8 mouse cellular contexts compared by ENCODE assay signal in genomic region chr4:131916425-131916824, GRCm38 (mm10). TPM values are rescaled to one million over a fixed set of nuclear protein-coding genes. Genes with fewer than 3 reads are reported as not detected.
DNase-seq lines count a peak whose midpoint lies in the region; ATAC-seq and TF ChIP-seq lines count a peak whose summit lies in the region.

No protein-coding gene starts in this region.

- no peaks in the 10 kb centered on the region for H3K9me3 ChIP-seq in embryonic facial prominence, embryonic 11.5 days (replicated peaks; ENCODE audit: control insufficient read depth, low read length)
- no peaks in the 10 kb centered on the region for H3K9me3 ChIP-seq in heart, embryonic 10.5 days
- no peaks in the 10 kb centered on the region for H3K9me3 ChIP-seq in liver, postnatal 0 days (ENCODE audit: low read length)

- peak; percentile 97 for TF ChIP-seq CTCF in liver, postnatal 0 days (IDR thresholded peaks at IDR 0.05; ENCODE audit: low read depth)

- 4% methylated on average over 15 of the region's 15 CpGs for WGBS in embryonic facial prominence, embryonic 11.5 days
- 5% methylated on average over 15 of the region's 15 CpGs for WGBS in heart, embryonic 10.5 days
- WGBS in liver, postnatal 0 days (ENCODE audit: insufficient replicate concordance), result 6% methylated on average over 15 of the region's 15 CpGs

- no peak for ATAC-seq in embryonic facial prominence, embryonic 11.5 days (replicated peaks; ENCODE audit: insufficient number of reproducible peaks, low FRiP score, low TSS enrichment, low read depth)
- ATAC-seq in liver, postnatal 0 days, result peak; percentile 70

- H3K9ac ChIP-seq in embryonic facial prominence, embryonic 11.5 days (replicated peaks; ENCODE audit: low read length), result no peak overlapping the region
- no peak overlapping the region for H3K9ac ChIP-seq in liver, postnatal 0 days (replicated peaks)

- peak overlapping the region; percentile 5; the same call in 1 of the 2 replicates for H3K4me2 ChIP-seq in embryonic facial prominence, embryonic 11.5 days (ENCODE audit: low read depth, low read length)
- no peak overlapping the region for H3K4me2 ChIP-seq in liver, postnatal 0 days (ENCODE audit: low read depth, low read length)

- no peak for TF ChIP-seq EP300 in liver, postnatal 0 days (IDR thresholded peaks at IDR 0.05; ENCODE audit: low read depth)

- H3K27ac ChIP-seq in embryonic facial prominence, embryonic 11.5 days (replicated peaks; ENCODE audit: low read depth, low read length), result no peak overlapping the region
- peak overlapping the region; percentile 78; the same call in 1 of the 2 replicates for H3K27ac ChIP-seq in heart, embryonic 10.5 days
- H3K27ac ChIP-seq in liver, postnatal 0 days (ENCODE audit: low read depth), result no peak overlapping the region

- peaks cover 23% of the 10 kb centered on the region for H3K27me3 ChIP-seq in embryonic facial prominence, embryonic 11.5 days (ENCODE audit: control insufficient read depth, insufficient read depth, low read length)
- peaks cover 72% of the 10 kb centered on the region for H3K27me3 ChIP-seq in heart, embryonic 10.5 days (ENCODE audit: insufficient read depth, poor library complexity, severe bottlenecking)
- H3K27me3 ChIP-seq in liver, postnatal 0 days (ENCODE audit: insufficient read depth, low read length), result peaks cover 79% of the 10 kb centered on the region

- H3K36me3 ChIP-seq in embryonic facial prominence, embryonic 11.5 days (replicated peaks; ENCODE audit: control insufficient read depth, insufficient read depth, low read depth, low read length), result no peaks in the 10 kb centered on the region
- H3K36me3 ChIP-seq in heart, embryonic 10.5 days, result no peaks in the 10 kb centered on the region; the same call in 1 of the 2 replicates
- no peaks in the 10 kb centered on the region for H3K36me3 ChIP-seq in liver, postnatal 0 days (replicated peaks; ENCODE audit: insufficient read depth, low read length)

- H3K4me3 ChIP-seq in embryonic facial prominence, embryonic 11.5 days (ENCODE audit: low read depth, low read length), result no peak overlapping the region
- peak overlapping the region; percentile 51; the same call in 1 of the 2 replicates for H3K4me3 ChIP-seq in heart, embryonic 10.5 days
- H3K4me3 ChIP-seq in liver, postnatal 0 days (ENCODE audit: low read depth, low read length), result no peak overlapping the region

- peak; percentile 81 for DNase-seq in CD4-positive, CD25-positive, alpha-beta regulatory T cell, adult 2 months (ENCODE audit: low read depth, low spot score)
- peak; percentile 86 for DNase-seq in adrenal gland, adult 2 months
- peak; percentile 79 for DNase-seq in embryonic facial prominence, embryonic 11.5 days (ENCODE audit: low spot score)
- peak; percentile 92 for DNase-seq in heart, embryonic 10.5 days (ENCODE audit: low spot score)
- peak; percentile 28 to 73 for DNase-seq in layer of hippocampus, adult 18-20 months (ENCODE audit: low spot score in 2 of 2)
- DNase-seq in liver, postnatal 0 days, result peak; percentile 90
- DNase-seq in retina, postnatal 1 day, result peak; percentile 84
- DNase-seq in urinary bladder, postnatal 14 days (ENCODE audit: low spot score), result peak; percentile 84

- H3K4me1 ChIP-seq in embryonic facial prominence, embryonic 11.5 days (ENCODE audit: control insufficient read depth, insufficient read depth, low read length), result peaks cover 37% of the 10 kb centered on the region
- peaks cover 74% of the 10 kb centered on the region for H3K4me1 ChIP-seq in heart, embryonic 10.5 days
- peaks cover 28% of the 10 kb centered on the region for H3K4me1 ChIP-seq in liver, postnatal 0 days (ENCODE audit: insufficient read depth)

RNA-seq across cellular contexts. Expression of gene Tmem200b, which starts 5.1 kb away (rescaled TPM):
- total RNA-seq in adrenal gland, adult 2 months (2021), result 10 to 100 TPM in 1 of 2 experiments, 1 to 10 TPM in 1; 5.4 to 13.3 TPM
- polyA plus RNA-seq in adrenal gland, adult 2 months (2012; rRNA removed), result 26.5 and 29.1 TPM in 2 replicates
- polyA plus RNA-seq in embryonic facial prominence, embryonic 11.5 days (2014; fragmentation: Nextera tagmentation; extraction: Ambion mirVana), result 3.0 and 4.4 TPM in 2 replicates
- polyA plus RNA-seq in heart, embryonic 10.5 days (2016; fragmentation: Nextera tagmentation; extraction: Ambion mirVana), result 2.1 and 3.5 TPM in 2 replicates
- total RNA-seq in layer of hippocampus, adult 18-20 months (2021), result 1 to 10 TPM; 1.2 to 1.3 TPM
- 0.18 and 0.31 TPM in 2 replicates for polyA plus RNA-seq in liver, postnatal 0 days (2015; fragmentation: Nextera tagmentation; extraction: Ambion mirVana)

RNA-seq across cellular contexts. Expression of gene Srsf4, which starts 43.0 kb away (rescaled TPM):
- total RNA-seq in adrenal gland, adult 2 months (2021), result 10 to 100 TPM; 55.9 to 70.2 TPM
- 21.6 and 23.9 TPM in 2 replicates for polyA plus RNA-seq in adrenal gland, adult 2 months (2012; rRNA removed)
- 119 and 131 TPM in 2 replicates for polyA plus RNA-seq in embryonic facial prominence, embryonic 11.5 days (2014; fragmentation: Nextera tagmentation; extraction: Ambion mirVana)
- 81.0 and 96.1 TPM in 2 replicates for polyA plus RNA-seq in heart, embryonic 10.5 days (2016; fragmentation: Nextera tagmentation; extraction: Ambion mirVana)
- 10 to 100 TPM; 71.4 to 71.5 TPM for total RNA-seq in layer of hippocampus, adult 18-20 months (2021)
- 35.0 and 37.5 TPM in 2 replicates for polyA plus RNA-seq in liver, postnatal 0 days (2015; fragmentation: Nextera tagmentation; extraction: Ambion mirVana)
